Mouse (Mus musculus) left cerebral cortex, adult 2 months (tissue): Measurements from ENCODE around the gene B2m. TPM values are rescaled to one million over a fixed set of nuclear protein-coding genes. Genes with fewer than 3 reads are reported as not detected.

Experiments used
- DNase-seq, 2 experiments: peaks; one replicate each; pipeline ENCODE4 v3.0.0; 2021 to 2022; ENCODE audit warnings: low spot score in 2 of 2, mixed read lengths in 1 of 2; ENCODE audit errors: extremely low spot score in 1 of 2
- H3K27ac ChIP-seq: fragments of 200-600 bp; 2 replicates; pipeline ENCODE4 v1.8.1; 2022
- H3K4me3 ChIP-seq: fragments of 200-600 bp; 2 replicates; pipeline ENCODE4 v1.8.1; 2022
- CTCF ChIP-seq: fragments of 200-600 bp; IDR thresholded peaks from 2 replicates; pipeline ENCODE4 v1.8.1; 2022; ENCODE audit warnings: antibody characterized with exemption, mild to moderate bottlenecking, moderate library complexity
- intact Hi-C: fragments of 180-260 bp; cut with DNase I; formaldehyde crosslinking; loops from one replicate; pipeline ENCODE4 v1.15.1; 2025
- total RNA-seq, 2 experiments: library from RNA; stranded (reverse); gene quantifications; 2 replicates each; pipeline ENCODE4 v1.2.3; 2021

The B2m gene
- total RNA-seq, 2 experiments from 2014 or later: 108 to 118 TPM

GRCm38 (mm10) chr2:122163430-122164195 is 16.1 kb downstream of the B2m start:
- peak in 1 of 2 experiments; percentile 21 for DNase-seq
- intact Hi-C loops: loop anchor here (5.0 kb wide), 1 partner anchor 46 kb away; the partner anchor contains the start of gene Spg11

DNA sequence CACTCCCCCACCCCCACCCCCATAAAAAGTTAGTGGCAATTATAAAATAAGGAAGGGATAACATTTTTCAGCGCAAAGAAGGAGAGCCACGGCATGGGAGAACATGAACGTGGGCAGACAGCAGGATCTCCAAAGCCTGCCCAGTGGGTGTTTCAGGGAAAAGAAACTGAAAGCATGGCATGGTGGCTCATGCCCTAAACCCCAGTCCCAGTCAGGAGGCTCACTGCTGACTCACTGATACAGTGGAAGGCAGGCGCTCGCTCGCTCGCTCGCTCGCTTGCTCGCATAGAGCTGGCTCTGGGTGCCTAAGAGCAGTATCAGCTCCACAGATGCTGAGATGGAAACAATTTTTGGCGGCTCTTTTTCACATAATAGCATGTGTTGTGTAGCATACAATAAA is 16.8 kb downstream of the B2m start:
- no peak overlapping the region for H3K4me3 ChIP-seq
- peak overlapping the region; percentile 70; the same call in 1 of the 2 replicates for H3K27ac ChIP-seq
- intact Hi-C loops: loop anchor here (5.0 kb wide), 1 partner anchor 47 kb away; the partner anchor contains the start of gene Spg11
- peak in 1 of 2 experiments; percentile 21 for DNase-seq
- TF ChIP-seq CTCF: no peak

More at GRCm38 (mm10) chr2:122163430-122164195, 16.1 kb downstream of the B2m start:
- Histone ChIP-seq H3K27ac (peak overlapping the region; percentile 70; the same call in 1 of the 2 replicates), H3K4me3 (no peak overlapping the region)
- TF ChIP-seq CTCF: no peak; the same call in 1 of the 2 replicates

GRCm38 (mm10) chr2:122171292-122171691 is 23.8 kb downstream of the B2m start:
- no peak overlapping the region for H3K4me3 ChIP-seq
- intact Hi-C loops: no loop called here
- no peak for TF ChIP-seq CTCF

DNA sequence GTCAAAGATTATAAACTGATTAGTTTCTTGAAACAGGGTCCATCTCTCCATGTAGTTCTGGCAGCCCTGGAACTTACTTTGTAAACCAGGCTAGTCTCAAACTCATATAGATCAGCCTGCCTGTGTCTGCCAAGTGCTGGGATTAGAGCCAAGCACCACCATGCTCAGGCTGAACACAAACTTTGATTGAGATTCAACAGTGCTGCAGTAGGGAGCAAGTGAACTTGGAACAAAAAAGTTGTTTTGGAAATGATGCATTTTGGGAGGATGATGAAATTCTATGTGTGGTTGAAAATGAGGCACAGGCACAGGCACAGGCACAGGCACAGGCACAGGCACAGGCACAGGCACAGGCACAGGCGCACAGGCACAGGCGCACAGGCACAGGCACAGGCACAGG is 24.7 kb downstream of the B2m start:
- no peak for TF ChIP-seq CTCF
- Histone ChIP-seq H3K27ac (no peak overlapping the region), H3K4me3 (no peak overlapping the region)
- intact Hi-C loops: no loop called here
- no peak for DNase-seq

More at GRCm38 (mm10) chr2:122171292-122171691, 23.8 kb downstream of the B2m start:
- DNase-seq: no peak
- no peak overlapping the region for H3K27ac ChIP-seq

- TF ChIP-seq CTCF: no peak
- H3K27ac ChIP-seq: no peak overlapping the region
- H3K4me3 ChIP-seq: no peak overlapping the region
- intact Hi-C loops: no loop called here
- no peak for DNase-seq
These were observed 32.8 kb downstream of the B2m start for GRCm38 (mm10) chr2:122180051-122180822.

DNA sequence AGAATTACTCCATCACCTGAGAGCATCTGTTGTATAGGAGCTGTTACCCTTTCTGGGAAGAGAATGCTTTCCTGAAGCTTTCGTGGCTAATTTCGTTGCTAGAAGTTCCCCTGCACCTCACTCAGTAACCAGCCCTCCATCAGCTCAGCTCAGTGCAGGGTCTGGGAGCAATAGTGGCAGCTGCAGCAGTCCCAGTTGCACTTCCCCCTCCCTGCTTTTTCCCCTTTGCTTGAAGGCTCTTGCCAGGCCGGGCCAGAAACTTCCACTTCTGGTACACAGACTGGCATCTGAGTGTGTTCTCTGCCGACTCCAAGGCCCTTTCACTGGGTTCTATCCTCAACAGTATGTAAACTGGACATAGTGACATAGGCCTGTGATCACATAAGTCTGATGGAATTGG is 37.6 kb downstream of the B2m start:
- no peak for DNase-seq
- Histone ChIP-seq H3K4me3 (no peak overlapping the region), H3K27ac (no peak overlapping the region)
- TF ChIP-seq CTCF: no peak
- intact Hi-C loops: no loop called here

- H3K27ac ChIP-seq: no peak within 1 kb of the TSS
- DNase-seq: no peak
- H3K4me3 ChIP-seq: no peak within 1 kb of the TSS
- intact Hi-C loops: no loop called here
- TF ChIP-seq CTCF: no peak
These were observed 38.6 kb downstream of the B2m start, which contains the start of the genes Patl2 and Terb2 for GRCm38 (mm10) chr2:122186106-122186505. Gene Patl2 (minus strand): TSS chr2:122186189. Gene Terb2 (plus strand): TSS chr2:122186272.

DNA sequence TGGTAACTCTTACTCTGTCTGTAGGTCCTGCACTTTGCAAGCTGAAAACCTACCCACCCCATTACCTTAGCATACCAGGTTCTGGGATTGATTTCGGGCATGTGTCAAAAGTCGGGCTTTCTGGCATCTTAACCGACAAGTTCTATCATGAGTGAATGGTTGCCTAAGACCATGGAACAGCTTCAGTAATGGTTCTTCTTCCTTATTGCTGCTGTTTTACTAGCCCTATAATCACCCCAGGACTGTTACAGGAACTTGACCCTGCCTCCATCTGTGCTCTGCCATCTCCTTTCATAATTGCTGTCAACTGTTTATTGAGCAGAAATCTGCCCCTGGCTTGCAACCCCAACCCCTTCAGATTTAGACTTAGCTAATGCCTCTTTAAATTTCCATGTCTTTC is 39.3 kb downstream of the B2m start:
- H3K27ac ChIP-seq: no peak overlapping the region
- no peak overlapping the region for H3K4me3 ChIP-seq
- intact Hi-C loops: no loop called here
- DNase-seq: no peak
- TF ChIP-seq CTCF: no peak

DNA sequence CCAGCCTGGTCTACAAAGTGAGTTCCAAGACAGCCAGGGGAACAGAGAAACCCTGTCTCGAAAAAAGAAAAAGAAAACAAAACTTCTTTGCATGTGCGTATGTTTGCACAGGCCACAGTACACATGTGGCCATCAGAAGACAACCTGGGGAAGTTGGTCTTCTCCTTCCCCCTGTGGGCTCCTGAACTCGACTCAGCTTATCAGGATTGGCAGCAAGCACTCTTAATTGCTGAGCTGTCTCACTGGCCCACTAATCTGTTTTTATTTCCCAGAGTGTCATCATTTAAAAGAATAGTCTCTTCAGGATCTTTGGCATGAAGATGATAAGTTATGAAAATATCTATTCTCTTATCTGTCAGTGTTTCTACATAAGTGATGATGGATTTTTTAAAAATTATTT is 44.4 kb downstream of the B2m start:
- intact Hi-C loops: loop anchor here (5.0 to 10.0 kb wide), 3 partner anchors 110 to 563 kb away; no protein-coding TSS in a partner anchor
- TF ChIP-seq CTCF: no peak
- DNase-seq: no peak
- H3K27ac ChIP-seq: no peak overlapping the region
- H3K4me3 ChIP-seq: no peak overlapping the region

GRCm38 (mm10) chr2:122194509-122194929 is 47.0 kb downstream of the B2m start:
- TF ChIP-seq CTCF: peak; percentile 70
- no peak overlapping the region for H3K4me3 ChIP-seq
- DNase-seq: peak; percentile 9 to 10
- intact Hi-C loops: loop anchor here (1.0 to 10.0 kb wide), 6 partner anchors 50 to 560 kb away; no protein-coding TSS in a partner anchor
- no peak overlapping the region for H3K27ac ChIP-seq

- no peak overlapping the region for H3K27ac ChIP-seq
- H3K4me3 ChIP-seq: no peak overlapping the region
- DNase-seq: no peak
- intact Hi-C loops: no loop called here
- TF ChIP-seq CTCF: no peak
These were observed 54.0 kb downstream of the B2m start for GRCm38 (mm10) chr2:122201501-122201900.

Other genes starting within 250 kb of the B2m start
- 10 to 100 TPM; 33.2 to 34.2 TPM for gene Ctdspl2, start 191.7 kb upstream of the B2m start, total RNA-seq
- under 1 TPM; 0.29 to 0.33 TPM for gene Mageb3, start 191.6 kb upstream of the B2m start, total RNA-seq
- gene Eif3j1, start 119.1 kb upstream of the B2m start, total RNA-seq: 10 to 100 TPM; 18.3 to 18.5 TPM
- gene Spg11, start 29.3 kb upstream of the B2m start, total RNA-seq: 10 to 100 TPM; 15.5 to 16.2 TPM
- not detected for gene Trim69, start 13.0 kb downstream of the B2m start, total RNA-seq
- gene Patl2, start 38.5 kb downstream of the B2m start, total RNA-seq: not detected
- not detected for gene Terb2, start 38.6 kb downstream of the B2m start, total RNA-seq
- 10 to 100 TPM; 15.2 to 18.5 TPM for gene Sord, start 87.1 kb downstream of the B2m start, total RNA-seq
- not detected for gene Duox2, start 150.8 kb downstream of the B2m start, total RNA-seq
- not detected for gene Duoxa2, start 151.2 kb downstream of the B2m start, total RNA-seq
- not detected for gene Duoxa1, start 166.0 kb downstream of the B2m start, total RNA-seq
- gene Duox1, start 168.0 kb downstream of the B2m start, total RNA-seq: not detected
- gene Shf, start 221.5 kb downstream of the B2m start, total RNA-seq: 10 to 100 TPM; 70.3 to 78.4 TPM